ENCODE assay signal across 9 mouse cellular contexts in the genomic region with DNA sequence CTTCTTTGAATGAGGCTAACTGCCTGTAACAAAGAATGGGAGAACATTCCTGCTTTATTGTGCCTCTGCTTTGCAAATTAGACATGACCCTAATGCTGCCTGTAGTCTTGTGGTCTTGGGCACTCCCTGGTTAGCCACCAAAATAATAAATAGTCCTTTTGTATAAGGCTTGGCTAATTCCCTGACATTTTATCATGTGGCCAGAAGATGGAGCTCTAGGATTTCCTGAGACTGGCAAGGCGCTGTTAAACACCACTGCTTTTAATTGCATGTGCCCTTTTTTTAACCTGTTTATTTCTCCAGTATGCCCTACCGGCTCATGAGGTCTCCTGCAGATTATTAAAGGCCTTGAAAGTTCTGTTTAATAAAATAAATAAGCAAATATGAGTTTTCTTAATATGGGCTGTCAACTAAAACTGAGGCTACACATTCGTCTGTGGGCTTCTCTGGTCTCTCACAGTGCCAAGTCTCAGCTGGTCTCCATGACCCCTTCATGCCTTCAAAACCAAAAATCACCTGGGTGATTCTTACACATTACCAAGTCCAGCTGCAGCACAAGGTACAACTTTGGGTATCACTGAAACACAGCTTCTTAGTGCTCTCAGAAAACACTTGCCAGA. TPM values are rescaled to one million over a fixed set of nuclear protein-coding genes. Genes with fewer than 3 reads are reported as not detected.
A peak's percentile ranks its signal among the peaks of the same experiment; 100 is the strongest.
DNase-seq lines count a peak whose midpoint lies in the region; ATAC-seq and TF ChIP-seq lines count a peak whose summit lies in the region.
"Had no signal": no experiment of that assay in that cellular context is flagged by ENCODE, and none has a peak within 500 bp of the region (broad histone marks: within the 10 kb centered on the region; RNA-seq: fewer than 3 reads in every experiment).

No protein-coding gene starts in this region.

- peak; percentile 47 to 79 (median 58) for TF ChIP-seq CTCF in MEL (IDR thresholded peaks at IDR 0.05 in 2 of 3, conservative IDR thresholded peaks at IDR 0.05 in 1 of 3; ENCODE audit: control insufficient read depth in 1 of 3, insufficient read depth in 1 of 3, low read depth in 2 of 3, low read length in 3 of 3, poor library complexity in 1 of 3, severe bottlenecking in 1 of 3)

- H3K4me2 ChIP-seq in kidney, embryonic 14.5 days (replicated peaks; ENCODE audit: low read depth, low read length) = no peak overlapping the region
- H3K4me2 ChIP-seq in neural tube, embryonic 15.5 days = no peak overlapping the region
- H3K4me2 ChIP-seq: embryonic facial prominence, embryonic 12.5 days had no signal

- no peaks in the 10 kb centered on the region for H3K36me3 ChIP-seq in kidney, embryonic 14.5 days (ENCODE audit: control insufficient read depth, insufficient read depth, low read length)
- no peaks in the 10 kb centered on the region for H3K36me3 ChIP-seq in MEL (ENCODE audit: control insufficient read depth in 1 of 2, insufficient read depth in 2 of 2, low read length in 2 of 2)
- H3K36me3 ChIP-seq in neural tube, embryonic 15.5 days = no peaks in the 10 kb centered on the region
- H3K36me3 ChIP-seq: embryonic facial prominence, embryonic 12.5 days had no signal

- intact Hi-C loops in left cerebral cortex, postnatal 14 days (cut with DNase I) = no loop called here

- peak; percentile 64; the same call in 1 of the 2 replicates for ATAC-seq in kidney, embryonic 14.5 days (ENCODE audit: low FRiP score, low TSS enrichment)
- peak; percentile 85 to 89 for ATAC-seq in hematopoietic stem cell, adult 5-6 weeks (replicated peaks in 1 of 2; ENCODE audit: insufficient read depth in 1 of 2, low FRiP score in 2 of 2, low TSS enrichment in 1 of 2, low read depth in 1 of 2, poor library complexity in 2 of 2, severe bottlenecking in 2 of 2)
- ATAC-seq in neural tube, embryonic 15.5 days (ENCODE audit: low FRiP score) = peak; percentile 77; the same call in 1 of the 2 replicates

- no peak overlapping the region for H3K27ac ChIP-seq in kidney, embryonic 14.5 days (ENCODE audit: low read depth, low read length)
- no peak overlapping the region for H3K27ac ChIP-seq in MEL (ENCODE audit: control insufficient read depth, low read depth, low read length)
- no peak overlapping the region for H3K27ac ChIP-seq in neural tube, embryonic 15.5 days (replicated peaks)
- H3K27ac ChIP-seq: embryonic facial prominence, embryonic 12.5 days had no signal

- no peak overlapping the region for H3K4me3 ChIP-seq in kidney, embryonic 14.5 days (ENCODE audit: low read length)
- H3K4me3 ChIP-seq in MEL (ENCODE audit: control insufficient read depth in 1 of 2, insufficient read depth in 1 of 2, low read depth in 2 of 2, low read length in 2 of 2) = no peak overlapping the region
- H3K4me3 ChIP-seq in neural tube, embryonic 15.5 days (replicated peaks) = no peak overlapping the region
- H3K4me3 ChIP-seq: embryonic facial prominence, embryonic 12.5 days had no signal

- no peak for DNase-seq in kidney, adult 18-20 months
- DNase-seq in MEL (ENCODE audit: low read depth, low spot score) = peak; percentile 64
- DNase-seq in cerebellum, postnatal 14 days = peak; percentile 44 to 66
- peak; percentile 51 to 52 for DNase-seq in left cerebral cortex, postnatal 14 days (ENCODE audit: low spot score in 2 of 2)
- no peak for DNase-seq in gastrocnemius, adult 8-10 months (ENCODE audit: low spot score in 2 of 2)

- H3K9ac ChIP-seq in kidney, embryonic 14.5 days (ENCODE audit: low read depth, low read length) = no peak overlapping the region
- H3K9ac ChIP-seq in MEL (ENCODE audit: control insufficient read depth, low read depth, low read length, poor library complexity, severe bottlenecking) = no peak overlapping the region
- no peak overlapping the region for H3K9ac ChIP-seq in neural tube, embryonic 15.5 days (replicated peaks)
- H3K9ac ChIP-seq: embryonic facial prominence, embryonic 12.5 days had no signal

- no peaks in the 10 kb centered on the region for H3K79me2 ChIP-seq in MEL (ENCODE audit: control insufficient read depth, insufficient read depth, low read length, poor library complexity)

- H3K27me3 ChIP-seq in kidney, embryonic 14.5 days (ENCODE audit: control insufficient read depth, insufficient read depth, low read length) = no peaks in the 10 kb centered on the region
- H3K27me3 ChIP-seq in MEL (ENCODE audit: control insufficient read depth in 1 of 2, insufficient read depth in 2 of 2, low read length in 2 of 2) = peaks cover 0 to 1% of the 10 kb centered on the region in 2 experiments; a peak in 1 of 4 replicates
- H3K27me3 ChIP-seq in neural tube, embryonic 15.5 days (replicated peaks) = no peaks in the 10 kb centered on the region
- H3K27me3 ChIP-seq: embryonic facial prominence, embryonic 12.5 days had no signal

- no peak for TF ChIP-seq POLR2A in MEL (IDR thresholded peaks at IDR 0.05; ENCODE audit: control insufficient read depth in 1 of 2, insufficient read depth in 1 of 2, low read depth in 1 of 2, low read length in 2 of 2, poor library complexity in 1 of 2)

- TF ChIP-seq EP300 in MEL (IDR thresholded peaks at IDR 0.05; ENCODE audit: low read depth in 1 of 2, low read length in 2 of 2) = no peak

- H3K4me1 ChIP-seq in kidney, embryonic 14.5 days (ENCODE audit: control insufficient read depth, insufficient read depth, low read length) = no peaks in the 10 kb centered on the region
- H3K4me1 ChIP-seq in MEL (ENCODE audit: control insufficient read depth in 1 of 2, insufficient read depth in 2 of 2, low read length in 2 of 2) = no peaks in the 10 kb centered on the region
- H3K4me1 ChIP-seq in neural tube, embryonic 15.5 days = no peaks in the 10 kb centered on the region
- H3K4me1 ChIP-seq: embryonic facial prominence, embryonic 12.5 days had no signal

- peak; percentile 92 for TF ChIP-seq RAD21 in MEL (IDR thresholded peaks at IDR 0.05; ENCODE audit: low read depth, low read length)

- no peaks in the 10 kb centered on the region for H3K9me3 ChIP-seq in kidney, embryonic 14.5 days (ENCODE audit: control insufficient read depth, low read length)
- no peaks in the 10 kb centered on the region for H3K9me3 ChIP-seq in MEL (replicated peaks; ENCODE audit: insufficient read depth, low read length)
- H3K9me3 ChIP-seq in neural tube, embryonic 15.5 days (replicated peaks) = no peaks in the 10 kb centered on the region
- H3K9me3 ChIP-seq: embryonic facial prominence, embryonic 12.5 days had no signal

- 30% methylated on average over 3 of the region's 3 CpGs for WGBS in kidney, embryonic 14.5 days
- 31% methylated on average over 3 of the region's 3 CpGs for WGBS in neural tube, embryonic 15.5 days

TF ChIP-seq in MEL, 35 proteins besides CTCF, POLR2A, EP300 and RAD21:
- TF ChIP-seq GABPA (IDR thresholded peaks at IDR 0.05; ENCODE audit: low read depth, low read length) (no peak), MAFK (IDR thresholded peaks at IDR 0.05; ENCODE audit: borderline replicate concordance, low read depth, low read length) (no peak), POLR2AphosphoS5 (IDR thresholded peaks at IDR 0.05; ENCODE audit: borderline replicate concordance, low read depth, low read length) (no peak), MAX (IDR thresholded peaks at IDR 0.05; ENCODE audit: low read length) (no peak), GATA1 (IDR thresholded peaks at IDR 0.05; ENCODE audit: low read depth, low read length) (no peak), USF2 (IDR thresholded peaks at IDR 0.05; ENCODE audit: borderline replicate concordance in 1 of 2, insufficient read depth in 1 of 2, low read depth in 1 of 2, low read length in 2 of 2) (no peak), ZC3H11A (IDR thresholded peaks at IDR 0.05; ENCODE audit: low read depth, low read length) (peak; percentile 67), SMC3 (IDR thresholded peaks at IDR 0.05; ENCODE audit: low read depth, low read length) (peak; percentile 75)

RNA-seq across cellular contexts. Expression of gene Golim4, which starts 51.9 kb away (rescaled TPM):
- polyA plus RNA-seq in kidney, embryonic 14.5 days (2014; fragmentation: Nextera tagmentation; extraction: Ambion mirVana) = 44.3 and 51.7 TPM in 2 replicates
- 12.9 and 13.2 TPM in 2 replicates for total RNA-seq in MEL (2012; rRNA removed)
- 10 to 100 TPM in 1 of 2 experiments, not detected in 1; 30.2 TPM for polyA plus RNA-seq in MEL (2012; ENCODE audit: insufficient read depth in 1 of 2, insufficient read length in 2 of 2, low read depth in 1 of 2, low replicate concordance in 2 of 2, missing spikeins in 1 of 2)
- total RNA-seq in hematopoietic stem cell, adult 5-6 weeks (2017) = 51.6 and 66.0 TPM in 2 replicates
- total RNA-seq in left cerebral cortex, postnatal 14 days (2021) = 10 to 100 TPM; 17.7 to 19.1 TPM
- 21.3 and 25.7 TPM in 2 replicates for polyA plus RNA-seq in neural tube, embryonic 15.5 days (2015; fragmentation: Nextera tagmentation; extraction: Ambion mirVana)
- 1 to 10 TPM; 5.4 to 8.6 (median 6.5) TPM for total RNA-seq in gastrocnemius, adult 8-10 months (2022)

Comparison
In these comparisons a context has a peak if more than half of its experiments do, and no peak if none do; other contexts are left out.
1. DNase-seq: peak in MEL (single experiment), cerebellum, postnatal 14 days (2 of 2) and left cerebral cortex, postnatal 14 days (2 of 2); none in kidney, adult 18-20 months (single experiment) and gastrocnemius, adult 8-10 months (0 of 2).
2. Peak in every context shown above with its lines, with median percentiles within 50 percentile points of each other: ATAC-seq.